Mouse (Mus musculus) MEL (cell line): Measurements from ENCODE around the gene Tie1. TPM values are rescaled to one million over a fixed set of nuclear protein-coding genes. Genes with fewer than 3 reads are reported as not detected.

Experiments used
- DNase-seq: peaks from one replicate; pipeline ENCODE4 v3.0.0; 2011; ENCODE audit warnings: low read depth, low spot score
- H3K27ac ChIP-seq: 2 replicates; pipeline ENCODE4 v1.5.1; 2012; ENCODE audit warnings: low read depth, mild to moderate bottlenecking, control low read depth, low read length, moderate library complexity; ENCODE audit not compliant: control insufficient read depth
- H3K27me3 ChIP-seq, 2 experiments: fragments of 150-350 bp in 1 of 2; sonication (generic) in 1 of 2; 2 replicates each; pipeline ENCODE4 v1.6.1; 2012; ENCODE audit warnings: low read length in 2 of 2, mild to moderate bottlenecking in 2 of 2, improper control_type of control experiment in 1 of 2, moderate library complexity in 1 of 2; ENCODE audit not compliant: insufficient read depth in 2 of 2, control insufficient read depth in 1 of 2
- H3K36me3 ChIP-seq, 2 experiments: 2 replicates each; pipeline ENCODE4 v1.6.1; 2012 to 2014; ENCODE audit warnings: low read length in 2 of 2, improper control_type of control experiment in 1 of 2, inconsistent platforms in 1 of 2, mild to moderate bottlenecking in 1 of 2; ENCODE audit not compliant: insufficient read depth in 2 of 2, control insufficient read depth in 1 of 2
- H3K4me1 ChIP-seq, 2 experiments: fragments of 150-350 bp in 1 of 2; sonication (generic) in 1 of 2; 2 replicates each; pipeline ENCODE4 v1.6.1; 2012; ENCODE audit warnings: low read length in 2 of 2, improper control_type of control experiment in 1 of 2, mild to moderate bottlenecking in 1 of 2; ENCODE audit not compliant: insufficient read depth in 2 of 2, control insufficient read depth in 1 of 2
- H3K4me3 ChIP-seq, 2 experiments: fragments of 150-350 bp in 1 of 2; sonication (generic) in 1 of 2; 2 replicates each; pipeline ENCODE4 v1.5.1; 2012; ENCODE audit warnings: low read depth in 2 of 2, low read length in 2 of 2, mild to moderate bottlenecking in 2 of 2, moderate library complexity in 2 of 2, control low read depth in 1 of 2, improper control_type of control experiment in 1 of 2; ENCODE audit not compliant: control insufficient read depth in 1 of 2, insufficient read depth in 1 of 2
- H3K79me2 ChIP-seq: 2 replicates; pipeline ENCODE4 v1.6.1; 2012; ENCODE audit warnings: mild to moderate bottlenecking, low read length, moderate library complexity; ENCODE audit not compliant: control insufficient read depth, poor library complexity, insufficient read depth
- H3K9ac ChIP-seq: 2 replicates; pipeline ENCODE4 v1.6.1; 2012; ENCODE audit warnings: low read depth, mild to moderate bottlenecking, control low read depth, low read length, moderate library complexity; ENCODE audit not compliant: control insufficient read depth, poor library complexity, severe bottlenecking
- H3K9me3 ChIP-seq: fragments of 150-350 bp; sonication (generic); replicated peaks from 2 replicates; pipeline ENCODE4 v1.6.1; 2012; ENCODE audit warnings: mild to moderate bottlenecking, low read length, improper control_type of control experiment, moderate library complexity; ENCODE audit not compliant: insufficient read depth
- BHLHE40 ChIP-seq: IDR thresholded peaks from 2 replicates; pipeline ENCODE4 v1.6.1; 2012; ENCODE audit warnings: low read depth, mild to moderate bottlenecking, inconsistent platforms, low read length, improper control_type of control experiment, borderline replicate concordance
- CHD1 ChIP-seq: IDR thresholded peaks from 2 replicates; pipeline ENCODE4 v1.6.1; 2012; ENCODE audit warnings: low read depth, mild to moderate bottlenecking, inconsistent platforms, low read length, improper control_type of control experiment
- CTCF ChIP-seq, 3 experiments: IDR thresholded peaks in 2 of 3; conservative IDR thresholded peaks in 1 of 3; 2 replicates each; pipeline ENCODE4 v1.5.1; 2011 to 2012; ENCODE audit warnings: low read length in 3 of 3, low read depth in 2 of 3, mild to moderate bottlenecking in 2 of 3, improper control_type of control experiment in 1 of 3, inconsistent platforms in 1 of 3, mixed read lengths in 1 of 3, moderate library complexity in 1 of 3; ENCODE audit not compliant: control insufficient read depth in 1 of 3, insufficient read depth in 1 of 3, poor library complexity in 1 of 3, severe bottlenecking in 1 of 3
- E2F4 ChIP-seq: IDR thresholded peaks from 2 replicates; pipeline ENCODE4 v1.6.1; 2011; ENCODE audit warnings: low read depth, low read length, improper control_type of control experiment, borderline replicate concordance
- ELF1 ChIP-seq: IDR thresholded peaks from 2 replicates; pipeline ENCODE4 v1.6.1; 2014; ENCODE audit warnings: low read depth, mild to moderate bottlenecking, inconsistent platforms, low read length, improper control_type of control experiment, moderate library complexity
- EP300 ChIP-seq, 2 experiments: IDR thresholded peaks; 2 replicates each; pipeline ENCODE4 v1.6.1; 2011; ENCODE audit warnings: improper control_type of control experiment in 2 of 2, low read length in 2 of 2, low read depth in 1 of 2, mild to moderate bottlenecking in 1 of 2
- GATA1 ChIP-seq: IDR thresholded peaks from 2 replicates; pipeline ENCODE4 v1.6.1; 2011; ENCODE audit warnings: low read depth, low read length, improper control_type of control experiment
- HCFC1 ChIP-seq: IDR thresholded peaks from 2 replicates; pipeline ENCODE4 v1.6.1; 2012; ENCODE audit warnings: low read depth, mild to moderate bottlenecking, inconsistent platforms, low read length, improper control_type of control experiment, moderate library complexity
- JUND ChIP-seq: IDR thresholded peaks from 2 replicates; pipeline ENCODE4 v1.6.1; 2011; ENCODE audit warnings: low read depth, mild to moderate bottlenecking, improper control_type of control experiment, low read length
- MAFK ChIP-seq: IDR thresholded peaks from 2 replicates; pipeline ENCODE4 v1.6.1; 2011; ENCODE audit warnings: low read depth, mild to moderate bottlenecking, low read length, improper control_type of control experiment, borderline replicate concordance
- MAX ChIP-seq: IDR thresholded peaks from 2 replicates; pipeline ENCODE4 v1.6.1; 2011; ENCODE audit warnings: low read length, improper control_type of control experiment
- MAZ ChIP-seq: IDR thresholded peaks from 2 replicates; pipeline ENCODE4 v1.6.1; 2012; ENCODE audit warnings: low read depth, mild to moderate bottlenecking, inconsistent platforms, low read length, improper control_type of control experiment
- MXI1 ChIP-seq: IDR thresholded peaks from 2 replicates; pipeline ENCODE4 v1.6.1; 2011; ENCODE audit warnings: mild to moderate bottlenecking, low read depth, low read length, improper control_type of control experiment
- MYC ChIP-seq: IDR thresholded peaks from 2 replicates; pipeline ENCODE4 v1.6.1; 2011; ENCODE audit warnings: low read depth, mild to moderate bottlenecking, low read length, improper control_type of control experiment, moderate library complexity
- NELFE ChIP-seq: IDR thresholded peaks from 2 replicates; pipeline ENCODE4 v1.6.1; 2011; ENCODE audit warnings: low read depth, low read length, improper control_type of control experiment
- NRF1 ChIP-seq: IDR thresholded peaks from 2 replicates; pipeline ENCODE4 v1.6.1; 2014; ENCODE audit warnings: low read depth, mild to moderate bottlenecking, inconsistent platforms, low read length, improper control_type of control experiment, moderate library complexity; ENCODE audit not compliant: poor library complexity, insufficient read depth, severe bottlenecking
- POLR2A ChIP-seq, 2 experiments: IDR thresholded peaks; 2 replicates each; pipeline ENCODE4 v1.6.1; 2011 to 2012; ENCODE audit warnings: low read length in 2 of 2, mild to moderate bottlenecking in 2 of 2, control low read depth in 1 of 2, improper control_type of control experiment in 1 of 2, low read depth in 1 of 2, moderate library complexity in 1 of 2; ENCODE audit not compliant: control insufficient read depth in 1 of 2, insufficient read depth in 1 of 2, poor library complexity in 1 of 2
- POLR2AphosphoS2 ChIP-seq: IDR thresholded peaks from 2 replicates; pipeline ENCODE4 v1.6.1; 2011; ENCODE audit warnings: low read length, improper control_type of control experiment
- POLR2AphosphoS5 ChIP-seq: IDR thresholded peaks from 2 replicates; pipeline ENCODE4 v1.6.1; 2012; ENCODE audit warnings: low read depth, borderline replicate concordance, mild to moderate bottlenecking, inconsistent platforms, low read length, moderate library complexity, mixed read lengths
- RAD21 ChIP-seq: IDR thresholded peaks from 2 replicates; pipeline ENCODE4 v1.6.1; 2011; ENCODE audit warnings: mild to moderate bottlenecking, low read depth, low read length, improper control_type of control experiment
- SIN3A ChIP-seq: IDR thresholded peaks from 2 replicates; pipeline ENCODE4 v1.6.1; 2012; ENCODE audit warnings: low read length, improper control_type of control experiment, inconsistent platforms
- SMC3 ChIP-seq: IDR thresholded peaks from 2 replicates; pipeline ENCODE4 v1.6.1; 2011; ENCODE audit warnings: low read depth, low read length, improper control_type of control experiment
- UBTF ChIP-seq: IDR thresholded peaks from 2 replicates; pipeline ENCODE4 v1.6.1; 2012; ENCODE audit warnings: low read depth, mild to moderate bottlenecking, inconsistent platforms, low read length, improper control_type of control experiment, moderate library complexity, borderline replicate concordance; ENCODE audit not compliant: insufficient read depth
- USF1 ChIP-seq: IDR thresholded peaks from 2 replicates; pipeline ENCODE4 v1.6.1; 2014; ENCODE audit warnings: low read depth, mild to moderate bottlenecking, inconsistent platforms, low read length, improper control_type of control experiment, moderate library complexity
- ZC3H11A ChIP-seq: IDR thresholded peaks from 2 replicates; pipeline ENCODE4 v1.6.1; 2012; ENCODE audit warnings: low read depth, mild to moderate bottlenecking, inconsistent platforms, low read length, improper control_type of control experiment
- ZKSCAN1 ChIP-seq: IDR thresholded peaks from 2 replicates; pipeline ENCODE4 v1.6.1; 2012; ENCODE audit warnings: low read depth, mild to moderate bottlenecking, inconsistent platforms, low read length, improper control_type of control experiment, moderate library complexity
- ZMIZ1 ChIP-seq: IDR thresholded peaks from 2 replicates; pipeline ENCODE4 v1.6.1; 2012; ENCODE audit warnings: low read depth, mild to moderate bottlenecking, inconsistent platforms, low read length, improper control_type of control experiment, moderate library complexity
- polyA plus RNA-seq, 2 experiments: library from polyadenylated mRNA; stranded (reverse) in 1 of 2; unstranded in 1 of 2; fragments of >175 nt in 1 of 2; fragments of >200 nt in 1 of 2; gene quantifications; 2 replicates each; pipeline versions ENCODE4 v1.2.1 to v1.2.4; 2012; ENCODE audit warnings: low replicate concordance in 2 of 2, low read depth in 1 of 2; ENCODE audit not compliant: insufficient read length in 2 of 2, insufficient read depth in 1 of 2, missing spikeins in 1 of 2
- total RNA-seq: library from RNA; depleted of rRNA; stranded (reverse); fragments of 300-350 nt; gene quantifications from 2 replicates; pipeline ENCODE4 v1.2.3, GENCODE M21; 2012; rRNA removed

Tie1 gene
- not detected in 2 replicates for total RNA-seq
- under 1 TPM in 1 of 2 experiments, not detected in 1; 0.03 TPM for polyA plus RNA-seq

DNA sequence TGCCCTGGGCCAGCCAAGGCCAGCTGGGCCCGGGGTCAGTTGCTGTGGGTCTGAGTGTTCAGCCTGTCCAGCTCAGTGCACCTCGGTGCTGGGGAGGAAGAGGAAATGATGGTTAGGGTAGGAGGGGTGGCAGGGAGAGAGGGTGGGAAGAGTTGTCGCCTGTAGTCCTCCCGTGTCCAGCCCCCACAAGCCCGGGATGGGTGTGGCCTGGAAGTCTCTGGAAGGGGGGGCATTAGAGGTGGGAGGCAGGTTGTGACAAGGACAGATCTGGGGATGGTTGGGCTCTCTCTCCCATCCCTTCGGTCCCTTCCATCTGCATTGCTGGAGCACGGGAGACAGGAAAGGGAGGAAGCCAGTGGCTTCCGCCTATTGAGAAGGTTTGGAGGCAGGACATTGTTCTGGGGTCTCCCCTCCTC lies at the start of gene Tie1:
Gene Tie1 (minus strand): TSS at position 345 of the 416 bp plus-strand sequence.
- Histone ChIP-seq H3K4me3 (no peak within 1 kb of the TSS), H3K4me1 (no peaks in the 10 kb centered on the region), H3K9ac (no peak within 1 kb of the TSS), H3K9me3 (no peaks in the 10 kb centered on the region), H3K27ac (no peak within 1 kb of the TSS), H3K27me3 (no peaks in the 10 kb centered on the region; a peak in 1 of 4 replicates), H3K79me2 (no peaks in the 10 kb centered on the region), H3K36me3 (no peaks in the 10 kb centered on the region)
- TF ChIP-seq CTCF (IDR thresholded peaks at IDR 0.05 in 2 of 3, conservative IDR thresholded peaks at IDR 0.05 in 1 of 3; ENCODE audit: control insufficient read depth in 1 of 3, insufficient read depth in 1 of 3, low read depth in 2 of 3, low read length in 3 of 3, poor library complexity in 1 of 3, severe bottlenecking in 1 of 3) = no peak
- TF ChIP-seq UBTF = no peak
- TF ChIP-seq MXI1 = no peak
- no peak for TF ChIP-seq USF1
- TF ChIP-seq E2F4 = no peak
- no peak for TF ChIP-seq POLR2AphosphoS5
- TF ChIP-seq NRF1 = no peak
- TF ChIP-seq EP300 (IDR thresholded peaks at IDR 0.05; ENCODE audit: low read depth in 1 of 2, low read length in 2 of 2) = no peak
- no peak for TF ChIP-seq NELFE
- TF ChIP-seq CHD1 = no peak
- no peak for TF ChIP-seq MAX
- TF ChIP-seq MAFK = no peak
- TF ChIP-seq POLR2A (IDR thresholded peaks at IDR 0.05; ENCODE audit: control insufficient read depth in 1 of 2, insufficient read depth in 1 of 2, low read depth in 1 of 2, low read length in 2 of 2, poor library complexity in 1 of 2) = no peak
- TF ChIP-seq ZC3H11A = no peak
- no peak for TF ChIP-seq SMC3
- no peak for TF ChIP-seq GATA1
- no peak for TF ChIP-seq MAZ
- no peak for TF ChIP-seq POLR2AphosphoS2
- TF ChIP-seq ZKSCAN1 = no peak
- DNase-seq = no peak

DNA sequence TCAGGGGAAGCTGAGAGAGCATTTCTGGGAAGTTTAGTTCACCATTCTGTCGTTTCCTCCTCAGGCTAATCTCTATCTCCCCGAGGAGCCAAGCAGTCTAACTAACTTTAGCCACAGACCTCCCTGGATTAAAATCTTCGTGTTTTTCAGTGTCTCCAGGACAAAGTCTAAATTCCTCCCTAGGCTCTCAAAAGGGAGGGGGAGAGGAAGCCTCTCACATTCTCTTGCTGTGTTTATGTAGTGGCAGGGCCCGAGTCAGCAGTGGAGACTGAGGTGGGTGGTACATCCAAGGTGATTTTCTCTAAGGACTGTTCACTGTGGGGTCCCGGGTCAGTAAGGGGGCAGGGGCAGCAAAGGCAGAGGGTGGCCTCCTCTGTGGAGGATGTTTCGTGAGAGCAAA lies 47.9 kb upstream of the Tie1 start:
- no peaks in the 10 kb centered on the region for H3K9me3 ChIP-seq
- peaks cover 0 to 4% of the 10 kb centered on the region in 2 experiments; a peak in 2 of 4 replicates for H3K4me1 ChIP-seq
- no peak overlapping the region for H3K9ac ChIP-seq
- TF ChIP-seq RAD21 (no peak), MYC (no peak), NRF1 (no peak), ELF1 (no peak), HCFC1 (no peak), ZMIZ1 (no peak), BHLHE40 (no peak), USF1 (no peak), JUND (no peak), NELFE (no peak), SIN3A (no peak)
- TF ChIP-seq, all 39 proteins: peak for 0
- Histone ChIP-seq H3K4me3 (no peak overlapping the region), H3K36me3 (no peaks in the 10 kb centered on the region), H3K27me3 (peaks cover 10 to 13% of the 10 kb centered on the region in 2 experiments), H3K27ac (no peak overlapping the region), H3K79me2 (no peaks in the 10 kb centered on the region; the same call in 1 of the 2 replicates)
- no peak for DNase-seq
